Mouse (Mus musculus) liver, embryonic 12.5 days (tissue): ENCODE data around the gene Rpap3. TPM values are rescaled to one million over a fixed set of nuclear protein-coding genes. Genes with fewer than 3 reads are reported as not detected.

ENCODE experiments used
- ATAC-seq: fragments of 200-750 bp; cut with Nextera tagmentation; 2 replicates; pipeline ENCODE4 v1.8.0; 2017; ENCODE audit warnings: moderate number of reproducible peaks, mild to moderate bottlenecking, moderate library complexity
- H3K27ac ChIP-seq: fragments of 300-500 bp; sonication (generic); 2 replicates; pipeline ENCODE4 v1.5.1; 2016; ENCODE audit warnings: mild to moderate bottlenecking
- H3K27me3 ChIP-seq: fragments of 300-500 bp; sonication (generic); replicated peaks from 2 replicates; pipeline ENCODE4 v1.6.1; 2016; ENCODE audit warnings: mild to moderate bottlenecking, moderate library complexity
- H3K36me3 ChIP-seq: fragments of 300-500 bp; sonication (generic); 2 replicates; pipeline ENCODE4 v1.6.1; 2016; ENCODE audit warnings: mild to moderate bottlenecking, moderate library complexity
- H3K4me1 ChIP-seq: fragments of 300-500 bp; sonication (generic); 2 replicates; pipeline ENCODE4 v1.6.1; 2016
- H3K4me2 ChIP-seq: fragments of 300-500 bp; sonication (generic); 2 replicates; pipeline ENCODE4 v1.6.1; 2016; ENCODE audit warnings: mild to moderate bottlenecking, moderate library complexity
- H3K4me3 ChIP-seq: fragments of 300-500 bp; sonication (generic); 2 replicates; pipeline ENCODE4 v1.5.1; 2016; ENCODE audit warnings: mild to moderate bottlenecking, moderate library complexity
- H3K9ac ChIP-seq: fragments of 300-500 bp; sonication (generic); 2 replicates; pipeline ENCODE4 v1.6.1; 2016; ENCODE audit warnings: mild to moderate bottlenecking, moderate library complexity
- H3K9me3 ChIP-seq: fragments of 300-500 bp; sonication (generic); replicated peaks from 2 replicates; pipeline ENCODE4 v1.6.1; 2016; ENCODE audit warnings: mild to moderate bottlenecking, moderate library complexity
- WGBS: fragments of 180-500 bp; shearing (Covaris S2); methylation state at CpG from one replicate; pipeline ENCODE4 v1.1.7; 2016; ENCODE audit not compliant: insufficient replicate concordance; 5-methylcytosine and 5-hydroxymethylcytosine counted together
- polyA plus RNA-seq: library from polyadenylated mRNA; unstranded; fragments of >200 nt; fragmentation: Nextera tagmentation; extraction: Ambion mirVana; gene quantifications from 2 replicates; pipeline ENCODE4 v1.2.1, GENCODE M21; 2016

Gene Rpap3
- polyA plus RNA-seq, 1 experiment from 2014 or later: 19.5 TPM

GRCm38 (mm10) chr15:97746278-97746677 is 40.7 kb upstream of the Rpap3 start:
- H3K36me3 ChIP-seq: peaks cover 5% of the 10 kb centered on the region
- H3K4me1 ChIP-seq: peaks cover 67% of the 10 kb centered on the region
- H3K27me3 ChIP-seq: no peaks in the 10 kb centered on the region
- no peak overlapping the region for H3K4me3 ChIP-seq
- no peak overlapping the region for H3K9ac ChIP-seq
- ATAC-seq: no peak
- H3K9me3 ChIP-seq: no peaks in the 10 kb centered on the region
- H3K27ac ChIP-seq: no peak overlapping the region
- H3K4me2 ChIP-seq: peak overlapping the region; percentile 26
- 76% methylated on average over 10 of the region's 10 CpGs for WGBS

GRCm38 (mm10) chr15:97745331-97745730 is 39.7 kb upstream of the Rpap3 start:
- no peak for ATAC-seq
- H3K4me2 ChIP-seq: peak overlapping the region; percentile 26; the same call in 1 of the 2 replicates
- peaks cover 5% of the 10 kb centered on the region for H3K36me3 ChIP-seq
- H3K4me1 ChIP-seq: peaks cover 64% of the 10 kb centered on the region
- H3K27me3 ChIP-seq: no peaks in the 10 kb centered on the region
- WGBS: 63% methylated on average over 10 of the region's 10 CpGs
- H3K4me3 ChIP-seq: no peak overlapping the region
- H3K9me3 ChIP-seq: no peaks in the 10 kb centered on the region
- H3K27ac ChIP-seq: peak overlapping the region; percentile 11
- no peak overlapping the region; the same call in none of the 2 replicates for H3K9ac ChIP-seq

DNA sequence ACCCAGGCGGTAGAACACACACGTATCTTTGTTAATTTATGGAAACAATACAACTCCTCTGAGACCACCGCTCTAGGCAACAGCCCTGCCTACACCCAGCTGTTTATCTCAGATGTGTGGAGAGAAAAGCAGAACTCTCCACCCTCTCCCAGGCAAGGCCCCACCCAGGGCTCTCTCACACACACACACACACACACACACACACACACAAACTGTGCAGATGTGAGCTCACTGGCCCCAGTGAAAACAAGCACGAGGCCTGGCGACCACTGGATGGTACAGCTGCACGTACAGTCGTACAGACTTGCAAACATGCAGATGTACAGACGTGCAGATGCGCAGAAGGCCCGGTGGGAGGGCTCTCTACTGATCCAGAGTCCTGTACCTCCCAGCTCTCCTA is 39.3 kb upstream of the Rpap3 start:
- Histone ChIP-seq H3K27me3 (no peaks in the 10 kb centered on the region), H3K9ac (no peak overlapping the region; the same call in 1 of the 2 replicates), H3K27ac (peak overlapping the region; percentile 11), H3K4me2 (peak overlapping the region; percentile 26; the same call in 1 of the 2 replicates), H3K4me3 (no peak overlapping the region), H3K9me3 (no peaks in the 10 kb centered on the region), H3K4me1 (peaks cover 64% of the 10 kb centered on the region), H3K36me3 (peaks cover 5% of the 10 kb centered on the region)
- peak; percentile 84 for ATAC-seq
- WGBS: 36% methylated on average over 10 of the region's 10 CpGs

DNA sequence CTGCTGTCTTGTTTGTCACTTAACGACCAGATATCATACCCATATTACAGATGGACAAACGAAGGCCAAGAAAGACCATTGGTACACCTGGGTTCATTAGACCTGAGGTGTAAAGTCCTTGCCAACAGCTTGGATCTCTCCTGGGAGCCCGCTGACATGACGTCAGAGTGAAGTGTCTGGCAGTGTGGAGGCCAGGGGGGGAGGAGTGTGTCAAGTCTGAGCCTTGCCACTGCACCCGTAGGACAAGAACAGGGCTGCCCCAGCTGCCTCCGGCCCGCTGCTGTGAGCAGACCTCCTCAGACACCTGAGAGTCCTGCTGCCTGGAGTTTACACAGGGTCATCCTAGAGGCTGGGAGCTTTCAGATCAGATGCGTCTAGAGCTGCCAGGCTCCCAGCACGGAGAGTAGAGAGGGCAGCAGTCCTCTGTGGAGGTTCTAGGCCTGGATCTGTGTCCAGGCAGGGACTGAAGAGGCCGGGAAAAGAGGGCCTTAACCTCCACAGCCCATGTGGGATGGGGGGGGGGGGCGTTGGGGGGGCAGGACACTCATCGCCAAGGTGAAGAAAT is 38.4 kb upstream of the Rpap3 start:
- H3K4me3 ChIP-seq: no peak overlapping the region
- H3K4me2 ChIP-seq: no peak overlapping the region
- no peak overlapping the region for H3K27ac ChIP-seq
- no peaks in the 10 kb centered on the region for H3K27me3 ChIP-seq
- H3K4me1 ChIP-seq: peaks cover 66% of the 10 kb centered on the region
- no peak for ATAC-seq
- no peak overlapping the region for H3K9ac ChIP-seq
- WGBS: 63% methylated on average over 12 of the region's 12 CpGs
- H3K9me3 ChIP-seq: no peaks in the 10 kb centered on the region
- peaks cover 5% of the 10 kb centered on the region; the same call in 1 of the 2 replicates for H3K36me3 ChIP-seq

DNA sequence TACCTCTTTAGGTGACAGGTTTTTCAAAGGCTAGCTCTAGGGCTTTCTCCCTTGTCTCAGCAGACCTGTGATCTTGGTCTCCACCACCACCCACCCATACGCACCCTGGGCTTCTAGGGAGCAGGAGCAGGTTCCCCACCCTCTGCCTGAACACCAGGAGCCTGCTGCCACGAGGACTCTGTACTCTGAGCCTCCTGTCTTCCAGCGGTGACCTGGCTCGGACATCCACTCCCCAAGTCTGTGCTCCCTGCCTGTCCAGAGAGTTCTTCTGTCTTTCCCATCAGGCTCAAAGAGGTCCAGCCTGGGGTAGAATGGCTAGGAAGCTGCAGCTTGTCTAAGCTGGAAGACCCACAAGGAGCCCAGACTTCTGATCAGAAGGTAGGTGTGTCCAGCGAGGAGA is 37.6 kb upstream of the Rpap3 start:
- Histone ChIP-seq H3K4me2 (no peak overlapping the region), H3K9ac (no peak overlapping the region), H3K27ac (no peak overlapping the region), H3K9me3 (no peaks in the 10 kb centered on the region), H3K27me3 (no peaks in the 10 kb centered on the region), H3K4me3 (no peak overlapping the region), H3K36me3 (peaks cover 5% of the 10 kb centered on the region; the same call in 1 of the 2 replicates), H3K4me1 (peaks cover 65% of the 10 kb centered on the region)
- no peak for ATAC-seq
- WGBS: 80% methylated on average over 5 of the region's 5 CpGs

GRCm38 (mm10) chr15:97742600-97742999 is 37.0 kb upstream of the Rpap3 start:
- H3K4me2 ChIP-seq: no peak overlapping the region
- peaks cover 5% of the 10 kb centered on the region; the same call in 1 of the 2 replicates for H3K36me3 ChIP-seq
- H3K9me3 ChIP-seq: no peaks in the 10 kb centered on the region
- no peak overlapping the region for H3K9ac ChIP-seq
- peaks cover 59% of the 10 kb centered on the region for H3K4me1 ChIP-seq
- no peak for ATAC-seq
- no peaks in the 10 kb centered on the region for H3K27me3 ChIP-seq
- 50% methylated on average over 4 of the region's 4 CpGs for whole genome bisulfite sequencing
- no peak overlapping the region for H3K4me3 ChIP-seq
- no peak overlapping the region for H3K27ac ChIP-seq

- no peak overlapping the region for H3K4me3 ChIP-seq
- H3K27me3 ChIP-seq: no peaks in the 10 kb centered on the region
- peaks cover 3% of the 10 kb centered on the region; the same call in 1 of the 2 replicates for H3K36me3 ChIP-seq
- peaks cover 57% of the 10 kb centered on the region for H3K4me1 ChIP-seq
- no peak overlapping the region for H3K27ac ChIP-seq
- no peak overlapping the region for H3K9ac ChIP-seq
- H3K4me2 ChIP-seq: no peak overlapping the region
- no peak for ATAC-seq
- no peaks in the 10 kb centered on the region for H3K9me3 ChIP-seq
- WGBS: 44% methylated on average over 7 of the region's 7 CpGs
Observed at GRCm38 (mm10) chr15:97742074-97742473, 36.4 kb upstream of the Rpap3 start.

- no peak overlapping the region for H3K4me3 ChIP-seq
- peaks cover 53% of the 10 kb centered on the region for H3K4me1 ChIP-seq
- H3K36me3 ChIP-seq: no peaks in the 10 kb centered on the region
- H3K27me3 ChIP-seq: no peaks in the 10 kb centered on the region
- H3K9ac ChIP-seq: no peak overlapping the region
- no peak overlapping the region for H3K27ac ChIP-seq
- H3K4me2 ChIP-seq: no peak overlapping the region
- no peak for ATAC-seq
- 77% methylated on average over 12 of the region's 12 CpGs for WGBS
- H3K9me3 ChIP-seq: no peaks in the 10 kb centered on the region
Observed at GRCm38 (mm10) chr15:97741662-97742061, 36.0 kb upstream of the Rpap3 start.

GRCm38 (mm10) chr15:97740283-97740732 is 34.7 kb upstream of the Rpap3 start:
- 86% methylated on average over 9 of the region's 9 CpGs for WGBS
- Histone ChIP-seq H3K27me3 (no peaks in the 10 kb centered on the region), H3K27ac (no peak overlapping the region), H3K9me3 (no peaks in the 10 kb centered on the region), H3K4me2 (no peak overlapping the region), H3K36me3 (no peaks in the 10 kb centered on the region), H3K9ac (no peak overlapping the region), H3K4me1 (peaks cover 41% of the 10 kb centered on the region), H3K4me3 (no peak overlapping the region)
- no peak for ATAC-seq

DNA sequence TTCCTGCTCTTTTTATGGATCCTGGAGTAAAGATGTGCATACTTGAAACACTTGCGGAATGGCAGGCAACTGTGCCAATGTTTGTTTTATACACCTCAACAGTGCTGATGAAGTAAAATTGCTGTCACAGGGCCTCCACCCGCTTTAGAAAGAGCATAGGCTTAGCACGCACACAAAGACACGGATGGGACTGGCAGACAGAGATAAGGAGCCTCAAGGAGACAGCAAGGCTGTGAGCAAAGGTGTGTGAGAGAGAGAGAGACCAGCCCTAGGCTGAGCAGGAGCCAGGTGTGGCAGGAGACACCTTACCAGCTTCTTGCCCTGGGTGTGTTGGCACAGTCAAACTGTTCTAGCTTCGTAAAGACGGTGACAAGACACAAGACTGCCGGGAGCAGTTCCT is 33.3 kb upstream of the Rpap3 start:
- Histone ChIP-seq H3K9ac (no peak overlapping the region), H3K27ac (no peak overlapping the region), H3K4me1 (peaks cover 28% of the 10 kb centered on the region), H3K27me3 (no peaks in the 10 kb centered on the region), H3K4me2 (no peak overlapping the region), H3K36me3 (no peaks in the 10 kb centered on the region), H3K4me3 (no peak overlapping the region), H3K9me3 (no peaks in the 10 kb centered on the region)
- ATAC-seq: peak; percentile 87
- WGBS: 54% methylated on average over 7 of the region's 7 CpGs

GRCm38 (mm10) chr15:97731988-97732387 is 26.4 kb upstream of the Rpap3 start:
- 64% methylated on average over 11 of the region's 11 CpGs for WGBS
- H3K36me3 ChIP-seq: no peaks in the 10 kb centered on the region

GRCm38 (mm10) chr15:97731111-97731510 is 25.5 kb upstream of the Rpap3 start, which contains the start of gene Endou:
TSS of gene Endou (minus strand) at chr15:97731339.
- Histone ChIP-seq H3K9ac (no peak within 1 kb of the TSS), H3K4me1 (no peaks in the 10 kb centered on the region), H3K4me3 (no peak within 1 kb of the TSS), H3K4me2 (no peak within 1 kb of the TSS), H3K27ac (no peak within 1 kb of the TSS), H3K36me3 (no peaks in the 10 kb centered on the region), H3K9me3 (peaks cover 6% of the 10 kb centered on the region), H3K27me3 (peaks cover 24% of the 10 kb centered on the region)
- no peak for ATAC-seq
- 76% methylated on average over 8 of the region's 8 CpGs for WGBS

More at GRCm38 (mm10) chr15:97731988-97732387, 26.4 kb upstream of the Rpap3 start:
- peaks cover 6% of the 10 kb centered on the region for H3K9me3 ChIP-seq
- H3K4me3 ChIP-seq: no peak overlapping the region
- peaks cover 17% of the 10 kb centered on the region for H3K27me3 ChIP-seq
- H3K27ac ChIP-seq: no peak overlapping the region
- no peak overlapping the region for H3K9ac ChIP-seq
- no peak overlapping the region for H3K4me2 ChIP-seq
- ATAC-seq: no peak
- no peaks in the 10 kb centered on the region for H3K4me1 ChIP-seq

- Histone ChIP-seq H3K9me3 (peaks cover 6% of the 10 kb centered on the region), H3K36me3 (no peaks in the 10 kb centered on the region), H3K4me2 (no peak overlapping the region), H3K27me3 (peaks cover 24% of the 10 kb centered on the region), H3K4me3 (no peak overlapping the region), H3K27ac (no peak overlapping the region), H3K4me1 (no peaks in the 10 kb centered on the region), H3K9ac (no peak overlapping the region)
- no peak for ATAC-seq
- 35% methylated on average over 6 of the region's 6 CpGs for WGBS
Observed at GRCm38 (mm10) chr15:97730365-97730764, 24.7 kb upstream of the Rpap3 start.
